Mouse (Mus musculus): ENCODE measurements around the gene Ephb1.

Ephb1 gene

DNA sequence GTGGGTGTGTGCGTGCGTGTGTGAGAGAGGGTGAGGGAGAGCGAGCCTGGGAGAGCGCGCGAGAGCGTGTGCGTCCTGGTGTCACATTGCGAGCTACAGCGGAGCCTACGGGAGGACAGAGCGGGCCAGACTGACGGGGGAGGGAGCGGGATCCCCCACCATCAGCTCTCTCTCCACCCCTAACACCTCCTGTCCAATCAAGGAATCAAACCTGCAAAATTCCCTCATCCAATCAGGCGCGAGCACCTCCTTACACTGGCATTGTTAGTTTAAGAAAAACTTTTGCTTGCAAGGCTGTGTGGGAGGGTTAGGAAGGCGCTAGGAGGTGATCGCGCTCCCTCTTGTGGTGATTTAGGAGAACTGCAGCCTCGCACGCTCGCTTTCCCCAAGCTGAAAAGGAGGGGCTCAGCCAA, at the start of gene Ephb1:
Gene Ephb1, minus strand, starts transcription at position 133 of the 413 bp plus-strand sequence.
- no peak for DNase-seq (ENCODE audit: extremely low read depth, low read depth)

DNA sequence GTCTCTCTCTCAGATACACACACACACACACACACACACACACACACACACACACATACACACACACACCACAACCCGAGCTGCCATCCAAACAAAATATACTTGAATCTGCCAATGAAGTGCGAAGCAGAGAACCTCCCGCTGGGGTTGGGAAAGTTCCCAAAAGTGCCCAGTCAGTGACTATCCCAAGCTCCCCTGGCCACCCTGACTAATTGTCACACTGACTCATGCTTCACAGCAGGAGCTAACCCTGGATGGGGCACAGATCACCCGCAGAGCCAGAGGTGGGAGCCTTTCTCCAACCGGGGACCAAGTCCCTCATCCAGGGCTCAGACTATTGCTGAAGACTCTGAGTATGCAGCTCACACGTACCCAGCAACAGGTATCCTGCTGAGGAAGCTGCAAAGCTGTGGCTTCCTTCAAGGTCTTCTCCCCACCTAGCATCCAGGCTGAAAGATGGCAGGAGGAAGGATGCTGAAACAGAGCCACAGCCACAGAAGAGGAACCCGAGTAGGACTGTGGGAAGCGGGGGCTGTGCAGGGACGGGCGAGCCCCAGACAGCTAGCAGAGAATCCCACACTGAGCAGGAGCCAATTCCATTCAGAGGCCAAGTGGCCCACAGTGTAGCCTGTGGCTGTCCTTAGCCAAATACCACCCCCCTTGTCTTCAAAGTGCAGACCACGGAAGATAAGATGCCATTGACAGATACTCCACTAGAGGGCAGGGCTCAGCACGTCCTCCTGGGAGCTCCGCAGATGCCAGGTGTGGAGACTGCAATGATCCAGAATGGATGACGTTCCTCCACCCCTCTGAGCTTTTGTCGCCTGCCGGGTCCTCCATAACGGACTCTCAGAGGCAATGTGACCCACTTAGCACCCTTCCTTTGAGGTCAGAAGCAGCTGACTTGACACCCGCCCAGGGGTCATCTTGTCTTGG, 48.9 kb upstream of the Ephb1 start:
- no peak for DNase-seq (ENCODE audit: extremely low read depth, low read depth)

- no peak for DNase-seq (ENCODE audit: extremely low read depth, low read depth)
Observed at GRCm38 (mm10) chr9:102402671-102403070, 48.2 kb upstream of the Ephb1 start.

DNA sequence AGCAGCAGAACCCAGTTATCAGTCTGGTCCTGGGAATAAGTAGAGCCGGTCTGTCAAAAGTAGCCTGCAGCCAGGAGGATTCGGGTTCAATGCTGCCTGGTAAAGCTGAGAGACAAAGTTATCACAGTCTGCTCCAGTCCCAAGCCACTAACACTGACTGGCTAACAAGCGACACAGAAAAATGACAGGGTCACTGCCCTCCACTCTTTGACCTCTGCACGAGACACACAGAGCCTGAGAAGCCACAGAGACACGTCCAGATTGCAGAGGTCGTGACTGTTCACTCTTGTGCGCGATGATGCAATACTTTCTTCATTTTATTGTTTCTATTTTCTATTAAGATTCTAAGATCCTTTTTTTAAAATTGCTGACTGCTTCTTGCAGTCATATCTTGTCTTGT, 33.8 kb upstream of the Ephb1 start:
- DNase-seq (ENCODE audit: extremely low read depth, low read depth) = no peak

GRCm38 (mm10) chr9:102386816-102387215, 32.3 kb upstream of the Ephb1 start:
- DNase-seq (ENCODE audit: extremely low read depth, low read depth) = no peak

- no peak for DNase-seq (ENCODE audit: extremely low read depth, low read depth)
Observed at GRCm38 (mm10) chr9:102380235-102380634, 25.7 kb upstream of the Ephb1 start.

GRCm38 (mm10) chr9:102374661-102375060, 20.2 kb upstream of the Ephb1 start:
- DNase-seq (ENCODE audit: extremely low read depth, low read depth) = no peak

GRCm38 (mm10) chr9:102373886-102374285, 19.4 kb upstream of the Ephb1 start:
- DNase-seq (ENCODE audit: extremely low read depth, low read depth) = no peak

- DNase-seq (ENCODE audit: extremely low read depth, low read depth) = no peak
Observed at GRCm38 (mm10) chr9:102371936-102372335, 17.4 kb upstream of the Ephb1 start.

DNA sequence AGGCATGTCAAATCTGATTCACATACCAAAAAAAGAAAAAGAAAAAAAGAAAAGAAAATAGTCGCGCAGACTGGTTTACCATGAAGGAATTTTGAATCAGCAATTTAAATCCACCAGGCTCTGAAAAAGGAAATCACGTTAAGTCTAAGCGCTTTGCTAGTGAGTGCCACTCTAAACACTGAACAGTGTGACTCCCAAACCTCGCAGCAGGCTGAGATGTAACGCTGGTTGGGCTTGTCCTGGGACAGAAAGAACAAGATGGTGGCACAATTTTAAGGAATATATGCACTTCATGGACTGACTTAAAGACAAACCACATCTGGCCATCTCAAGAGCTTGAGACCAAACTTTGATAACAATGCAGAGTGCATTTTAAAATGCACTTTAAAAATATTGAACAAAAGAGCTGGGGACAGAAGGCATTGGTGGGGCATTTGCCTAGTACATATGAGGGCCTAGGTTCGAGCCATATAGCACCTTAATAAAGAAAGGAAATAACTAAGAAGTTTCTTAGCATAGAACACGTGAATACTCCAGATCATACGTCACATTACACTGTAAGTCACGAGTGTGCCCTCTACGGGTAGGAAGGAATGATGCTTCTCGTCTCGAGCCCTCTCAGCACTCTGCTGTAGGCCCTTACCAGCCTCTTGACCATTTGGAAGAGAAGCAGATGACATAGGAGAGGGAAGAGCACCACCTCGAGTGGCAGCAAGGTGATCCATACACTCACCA, 16.7 kb upstream of the Ephb1 start:
- no peak for DNase-seq (ENCODE audit: extremely low read depth, low read depth)

- no peak for DNase-seq (ENCODE audit: extremely low read depth, low read depth)
Observed at GRCm38 (mm10) chr9:102370141-102370540, 15.6 kb upstream of the Ephb1 start.

GRCm38 (mm10) chr9:102369141-102369540, 14.6 kb upstream of the Ephb1 start:
- DNase-seq (ENCODE audit: extremely low read depth, low read depth) = no peak

DNA sequence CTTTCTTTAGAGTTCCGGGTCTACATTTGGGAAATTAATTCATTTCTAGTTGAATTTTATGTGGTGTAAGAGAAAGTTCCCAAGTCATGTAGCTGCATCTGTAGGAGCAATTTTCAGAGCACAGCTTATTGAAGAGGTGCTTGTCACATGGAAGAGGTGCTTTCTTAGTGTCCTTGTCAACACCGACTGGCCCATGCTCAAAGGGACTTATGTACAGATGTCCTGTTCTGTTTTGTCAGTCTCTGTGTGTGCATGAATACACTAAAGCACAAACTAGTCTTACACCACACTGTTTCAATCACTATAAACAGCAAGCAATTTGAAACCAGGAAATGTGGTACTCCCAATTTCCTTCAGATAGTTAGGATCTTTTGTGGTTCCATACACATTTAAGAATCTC, 13.3 kb upstream of the Ephb1 start:
- DNase-seq (ENCODE audit: extremely low read depth, low read depth) = no peak

- DNase-seq (ENCODE audit: extremely low read depth, low read depth) = no peak
Observed at GRCm38 (mm10) chr9:102365536-102365935, 11.0 kb upstream of the Ephb1 start.

GRCm38 (mm10) chr9:102359311-102359710, 4.8 kb upstream of the Ephb1 start:
- DNase-seq (ENCODE audit: extremely low read depth, low read depth) = no peak

DNA sequence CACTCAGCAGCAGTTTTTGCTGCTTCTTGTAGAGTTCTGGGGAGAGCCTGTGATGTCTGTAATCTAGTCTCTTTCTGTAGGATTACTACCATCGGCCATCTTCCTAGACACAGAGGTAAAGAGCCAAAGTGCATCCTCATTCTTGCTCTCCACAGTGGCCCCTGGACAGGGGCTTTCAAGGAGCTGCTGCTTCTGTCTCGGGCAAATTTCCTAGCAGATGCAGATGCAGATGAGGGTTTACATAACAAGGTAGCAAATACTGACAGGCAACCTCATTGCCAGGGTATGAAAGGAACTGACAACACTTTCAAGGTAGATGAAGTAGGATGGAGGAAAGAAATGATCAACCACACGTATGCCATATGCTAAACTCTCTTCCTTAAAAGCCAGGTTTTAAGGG, 4.2 kb upstream of the Ephb1 start:
- DNase-seq (ENCODE audit: extremely low read depth, low read depth) = no peak

- no peak for DNase-seq (ENCODE audit: extremely low read depth, low read depth)
Observed at GRCm38 (mm10) chr9:102358011-102358410, 3.5 kb upstream of the Ephb1 start.

DNA sequence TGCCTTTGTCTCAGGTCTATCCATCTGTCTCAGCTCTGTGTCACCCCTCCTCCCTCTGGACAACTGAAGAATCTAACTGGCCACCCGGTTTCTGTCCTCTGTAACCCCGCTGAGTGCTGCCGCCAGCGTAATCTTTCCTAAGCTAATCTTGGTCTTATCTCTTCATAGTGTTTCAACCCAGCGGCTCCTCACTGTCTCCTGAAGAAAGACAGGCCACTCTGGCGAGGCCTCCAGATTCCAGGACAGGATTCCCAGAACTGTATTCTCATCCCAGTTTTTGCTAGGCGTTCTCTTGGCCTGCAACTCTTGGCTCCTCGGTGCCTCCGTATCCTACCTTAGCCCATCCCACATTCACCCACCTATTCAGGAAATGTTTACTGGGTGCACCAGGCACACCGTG, 2.0 kb upstream of the Ephb1 start:
- no peak for DNase-seq (ENCODE audit: extremely low read depth, low read depth)

DNA sequence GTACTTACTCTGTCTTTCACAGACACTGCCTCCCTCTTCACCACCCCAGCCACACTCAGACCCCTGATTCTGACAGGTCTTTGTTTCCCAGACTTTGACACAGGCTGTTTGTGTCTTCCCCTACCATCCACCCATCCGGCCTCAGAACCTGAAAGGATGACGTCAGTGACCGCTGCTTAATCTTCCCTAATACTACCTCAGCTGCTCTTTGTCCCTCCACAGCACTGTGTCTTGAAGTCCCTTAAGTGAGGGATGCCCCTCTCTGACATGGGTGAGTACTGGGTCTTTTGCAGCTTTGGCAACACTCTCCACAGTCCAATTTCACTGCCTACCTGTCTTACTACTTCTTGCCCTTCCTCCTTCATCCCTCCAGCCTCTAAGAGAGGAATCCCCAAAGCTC, 1.2 kb upstream of the Ephb1 start:
- no peak for DNase-seq (ENCODE audit: extremely low read depth, low read depth)

DNA sequence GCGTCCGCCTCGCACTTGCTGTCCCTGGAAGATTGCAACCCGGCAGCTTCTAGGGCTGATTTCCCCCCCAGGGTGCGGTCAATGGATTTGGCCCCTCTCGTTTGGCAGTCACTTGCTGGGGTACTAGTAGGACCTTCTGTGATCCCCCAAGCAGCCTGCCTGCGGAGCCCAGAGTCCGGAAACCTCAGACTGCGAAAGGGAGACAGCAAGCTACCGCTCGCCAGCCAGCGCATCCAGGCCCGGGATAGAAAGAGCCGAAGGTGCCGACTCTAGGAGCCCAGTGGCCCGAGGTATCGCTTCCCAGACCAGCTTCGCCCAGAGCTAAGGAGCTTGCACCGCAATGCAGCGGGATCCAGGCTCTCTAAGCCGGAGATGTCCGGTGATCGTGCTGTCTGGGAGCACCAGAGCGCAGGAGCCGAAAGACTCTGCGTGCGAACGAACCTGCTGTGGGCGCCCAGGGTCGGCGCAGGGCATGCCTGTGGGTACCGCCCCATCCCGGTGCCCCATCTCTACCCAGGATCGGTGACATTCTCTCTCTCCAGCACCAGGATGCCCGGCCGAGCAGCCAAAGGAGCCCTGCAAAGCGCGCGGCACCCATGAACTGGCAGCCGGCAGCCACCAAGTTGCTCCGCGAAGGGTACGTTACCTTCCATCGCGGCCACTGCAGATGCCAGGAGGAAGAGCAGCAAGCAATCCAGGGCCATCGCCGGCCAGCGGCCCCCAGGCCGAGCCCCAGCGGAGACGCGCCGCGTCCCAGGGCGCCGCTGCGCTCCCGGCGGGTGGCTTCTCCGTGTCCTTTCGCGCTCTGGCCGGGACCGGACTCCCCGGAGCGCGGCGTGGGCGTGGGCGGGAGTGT, 629 bp downstream of the Ephb1 start:
- DNase-seq (ENCODE audit: extremely low read depth, low read depth) = no peak

DNA sequence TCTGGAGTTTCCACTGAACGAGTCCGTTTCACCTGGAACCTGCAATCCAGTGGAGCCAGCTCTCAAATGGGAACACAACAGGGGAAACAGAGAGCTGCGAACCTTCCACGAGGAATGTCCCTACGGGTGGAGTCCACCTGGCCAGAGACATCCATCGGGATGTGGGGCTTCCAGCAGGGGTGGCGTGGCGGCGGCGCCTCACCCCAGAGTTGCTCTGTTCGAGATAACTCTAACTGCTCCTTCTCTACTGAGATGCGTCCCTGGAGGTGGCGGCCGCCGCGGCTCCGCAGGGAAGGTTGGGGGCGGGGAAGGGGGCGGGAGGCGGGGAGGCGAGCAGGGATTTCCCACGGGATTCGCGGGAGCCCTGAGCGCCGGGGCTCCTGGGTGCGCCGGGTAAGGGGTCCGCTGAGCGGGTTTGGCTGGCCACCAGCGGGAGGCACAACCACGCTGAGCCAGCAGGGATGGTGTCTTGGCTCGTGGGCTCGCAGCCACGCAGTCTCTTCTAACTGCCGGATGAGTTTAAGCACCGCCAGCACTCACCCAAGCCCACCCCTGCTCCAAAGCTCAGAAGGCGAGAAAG, 1.3 kb downstream of the Ephb1 start:
- DNase-seq (ENCODE audit: extremely low read depth, low read depth) = no peak
